Mouse (Mus musculus) right cerebral cortex, postnatal 14 days (tissue): ENCODE data around the gene Rps19.
"Not testable (repeated sequence)": the region's sequence is repeated elsewhere in the genome, so short reads cannot be mapped to it uniquely, and the experiment has no call there.

ENCODE experiments used
- DNase-seq: peaks from one replicate; pipeline ENCODE4 v3.0.0; 2022

Rps19 gene

GRCm38 (mm10) chr7:24883896-24884692, at the start of gene Rps19:
TSS of gene Rps19 (plus strand) at chr7:24884371.
- DNase-seq, result peak; percentile 99

GRCm38 (mm10) chr7:24838732-24839409, 45.3 kb upstream of the Rps19 start:
- DNase-seq, result not testable (repeated sequence)

- no peak for DNase-seq
These were observed 44.8 kb upstream of the Rps19 start for GRCm38 (mm10) chr7:24839410-24839808.

GRCm38 (mm10) chr7:24840331-24840730, 43.8 kb upstream of the Rps19 start:
- DNase-seq, result no peak

- DNase-seq, result no peak
These were observed 43.2 kb upstream of the Rps19 start for GRCm38 (mm10) chr7:24841009-24841408.

- no peak for DNase-seq
These were observed 40.0 kb upstream of the Rps19 start for GRCm38 (mm10) chr7:24844144-24844543.

- no peak for DNase-seq
These were observed 39.0 kb upstream of the Rps19 start for GRCm38 (mm10) chr7:24845181-24845580.

GRCm38 (mm10) chr7:24845713-24846112, 38.5 kb upstream of the Rps19 start:
- DNase-seq, result no peak

- not testable (repeated sequence) for DNase-seq
These were observed 37.6 kb upstream of the Rps19 start for GRCm38 (mm10) chr7:24846576-24846975.

- peak; percentile 26 for DNase-seq
These were observed 34.0 kb upstream of the Rps19 start for GRCm38 (mm10) chr7:24850162-24850561.

- no peak for DNase-seq
These were observed 33.3 kb upstream of the Rps19 start for GRCm38 (mm10) chr7:24850899-24851303.

GRCm38 (mm10) chr7:24851596-24852325, 32.4 kb upstream of the Rps19 start:
- no peak for DNase-seq

- no peak for DNase-seq
These were observed 31.5 kb upstream of the Rps19 start for GRCm38 (mm10) chr7:24852557-24853232.

GRCm38 (mm10) chr7:24853233-24853563, 31.0 kb upstream of the Rps19 start:
- no peak for DNase-seq

- DNase-seq, result no peak
These were observed 30.5 kb upstream of the Rps19 start for GRCm38 (mm10) chr7:24853695-24854094.

GRCm38 (mm10) chr7:24856460-24857120, 27.6 kb upstream of the Rps19 start:
- no peak for DNase-seq

- DNase-seq, result no peak
These were observed 24.9 kb upstream of the Rps19 start for GRCm38 (mm10) chr7:24859234-24859633.

- no peak for DNase-seq
These were observed 22.3 kb upstream of the Rps19 start, which contains the start of gene Gm9844 for GRCm38 (mm10) chr7:24861913-24862312. TSS of gene Gm9844 (plus strand) at chr7:24862213.

GRCm38 (mm10) chr7:24862853-24863252, 21.3 kb upstream of the Rps19 start:
- DNase-seq, result no peak

- DNase-seq, result no peak
These were observed 20.0 kb upstream of the Rps19 start for GRCm38 (mm10) chr7:24864156-24864555.

- DNase-seq, result no peak
These were observed 15.1 kb upstream of the Rps19 start for GRCm38 (mm10) chr7:24869080-24869479.

GRCm38 (mm10) chr7:24869532-24870165, 14.5 kb upstream of the Rps19 start, which contains the start of the genes Lypd4 and Dmrtc2:
TSS of gene Lypd4 (minus strand) at chr7:24869941.
TSS of gene Dmrtc2 (plus strand) at chr7:24870057.
- DNase-seq, result no peak
